Mouse (Mus musculus): ENCODE data around the gene Tnpo2. TPM values are rescaled to one million over a fixed set of nuclear protein-coding genes. Genes with fewer than 3 reads are reported as not detected.

Gene Tnpo2
- polyA plus RNA-seq, 1 experiment from 2014 or later = 33.7 TPM

GRCm38 (mm10) chr8:85059879-85060616 lies 23.3 kb downstream of the Tnpo2 start, which contains the start of gene Fbxw9:
Gene Fbxw9, plus strand, starts transcription at chr8:85060055.
- H3K4me3 ChIP-seq = peak within 1 kb of the TSS; percentile 65
- no peaks in the 10 kb centered on the region for H3K9me3 ChIP-seq
- under 1% methylated on average over 52 of the region's 53 CpGs for WGBS
- peak within 1 kb of the TSS; percentile 86 for H3K4me2 ChIP-seq
- H3K27me3 ChIP-seq = no peaks in the 10 kb centered on the region
- H3K4me1 ChIP-seq = peaks cover 13% of the 10 kb centered on the region
- peak within 1 kb of the TSS; percentile 51 for H3K27ac ChIP-seq
- peak; percentile 84 for ATAC-seq (ENCODE audit: insufficient number of reproducible peaks, low FRiP score, low TSS enrichment, low read depth)
- peaks cover 30% of the 10 kb centered on the region for H3K36me3 ChIP-seq
- peak within 1 kb of the TSS; percentile 47 for H3K9ac ChIP-seq

- peaks cover 33% of the 10 kb centered on the region for H3K36me3 ChIP-seq
- no peak overlapping the region for H3K4me2 ChIP-seq
- no peak overlapping the region for H3K4me3 ChIP-seq
- no peak overlapping the region for H3K9ac ChIP-seq
- H3K27ac ChIP-seq = no peak overlapping the region
- peaks cover 13% of the 10 kb centered on the region for H3K4me1 ChIP-seq
- no peaks in the 10 kb centered on the region for H3K27me3 ChIP-seq
- WGBS = 92% methylated on average over 4 of the region's 4 CpGs
- H3K9me3 ChIP-seq = no peaks in the 10 kb centered on the region
- ATAC-seq (ENCODE audit: insufficient number of reproducible peaks, low FRiP score, low TSS enrichment, low read depth) = no peak
These were observed 25.9 kb downstream of the Tnpo2 start for GRCm38 (mm10) chr8:85062603-85063002.

GRCm38 (mm10) chr8:85065213-85065612 lies 28.5 kb downstream of the Tnpo2 start:
- WGBS = 25% methylated on average over 2 of the region's 2 CpGs
- Histone ChIP-seq H3K9ac (no peak overlapping the region), H3K4me3 (no peak overlapping the region), H3K4me1 (peaks cover 13% of the 10 kb centered on the region), H3K36me3 (peaks cover 33% of the 10 kb centered on the region), H3K4me2 (no peak overlapping the region), H3K27me3 (no peaks in the 10 kb centered on the region), H3K27ac (no peak overlapping the region), H3K9me3 (no peaks in the 10 kb centered on the region)
- ATAC-seq (ENCODE audit: insufficient number of reproducible peaks, low FRiP score, low TSS enrichment, low read depth) = no peak

GRCm38 (mm10) chr8:85067155-85067554 lies 30.4 kb downstream of the Tnpo2 start:
- WGBS = 91% methylated on average over 2 of the region's 2 CpGs

GRCm38 (mm10) chr8:85067982-85068381 lies 31.3 kb downstream of the Tnpo2 start, which contains the start of gene Gm5741:
Gene Gm5741, minus strand, starts transcription at chr8:85067982.
- Histone ChIP-seq H3K4me3 (no peak within 1 kb of the TSS), H3K36me3 (peaks cover 33% of the 10 kb centered on the region), H3K9me3 (no peaks in the 10 kb centered on the region), H3K4me1 (peaks cover 12% of the 10 kb centered on the region; the same call in 1 of the 2 replicates), H3K27me3 (no peaks in the 10 kb centered on the region), H3K27ac (no peak within 1 kb of the TSS), H3K9ac (no peak within 1 kb of the TSS), H3K4me2 (no peak within 1 kb of the TSS)
- no peak for ATAC-seq (ENCODE audit: insufficient number of reproducible peaks, low FRiP score, low TSS enrichment, low read depth)

More at GRCm38 (mm10) chr8:85067155-85067554, 30.4 kb downstream of the Tnpo2 start:
- Histone ChIP-seq H3K4me1 (peaks cover 5% of the 10 kb centered on the region; the same call in 1 of the 2 replicates), H3K27me3 (no peaks in the 10 kb centered on the region), H3K4me2 (no peak overlapping the region), H3K9ac (no peak overlapping the region), H3K9me3 (no peaks in the 10 kb centered on the region), H3K27ac (no peak overlapping the region), H3K36me3 (peaks cover 33% of the 10 kb centered on the region), H3K4me3 (no peak overlapping the region)
- no peak for ATAC-seq (ENCODE audit: insufficient number of reproducible peaks, low FRiP score, low TSS enrichment, low read depth)

- Histone ChIP-seq H3K4me2 (peak overlapping the region; percentile 77), H3K27me3 (no peaks in the 10 kb centered on the region), H3K27ac (0 out of 2 replicates have a peak overlapping the region, but pooled peaks have one; percentile 94), H3K4me1 (peaks cover 17% of the 10 kb centered on the region; the same call in 1 of the 2 replicates), H3K4me3 (peak overlapping the region; percentile 90), H3K9ac (no peak overlapping the region), H3K9me3 (no peaks in the 10 kb centered on the region), H3K36me3 (peaks cover 43% of the 10 kb centered on the region)
- ATAC-seq (ENCODE audit: insufficient number of reproducible peaks, low FRiP score, low TSS enrichment, low read depth) = no peak
- WGBS = 80% methylated on average over 5 of the region's 5 CpGs
These were observed 34.3 kb downstream of the Tnpo2 start for GRCm38 (mm10) chr8:85071041-85071440.

GRCm38 (mm10) chr8:85071514-85072281 lies 35.0 kb downstream of the Tnpo2 start, which contains the start of gene Dhps:
Gene Dhps, plus strand, starts transcription at chr8:85071757.
- Histone ChIP-seq H3K4me2 (peak within 1 kb of the TSS; percentile 77), H3K36me3 (peaks cover 43% of the 10 kb centered on the region), H3K27ac (peak within 1 kb of the TSS; percentile 94), H3K4me3 (peak within 1 kb of the TSS; percentile 90), H3K9me3 (no peaks in the 10 kb centered on the region), H3K4me1 (peaks cover 17% of the 10 kb centered on the region; the same call in 1 of the 2 replicates), H3K9ac (peak within 1 kb of the TSS; percentile 75), H3K27me3 (no peaks in the 10 kb centered on the region)
- ATAC-seq (ENCODE audit: insufficient number of reproducible peaks, low FRiP score, low TSS enrichment, low read depth) = peak; percentile 87
- WGBS = under 1% methylated on average over 68 of the region's 68 CpGs

GRCm38 (mm10) chr8:85072364-85072929 lies 35.7 kb downstream of the Tnpo2 start:
- Histone ChIP-seq H3K4me1 (peaks cover 17% of the 10 kb centered on the region; the same call in 1 of the 2 replicates), H3K9me3 (no peaks in the 10 kb centered on the region), H3K36me3 (peaks cover 38% of the 10 kb centered on the region), H3K4me3 (peak overlapping the region; percentile 90), H3K4me2 (peak overlapping the region; percentile 77), H3K27ac (peak overlapping the region; percentile 94), H3K9ac (peak overlapping the region; percentile 75; the same call in 1 of the 2 replicates), H3K27me3 (no peaks in the 10 kb centered on the region)
- no peak for ATAC-seq (ENCODE audit: insufficient number of reproducible peaks, low FRiP score, low TSS enrichment, low read depth)
- 35% methylated on average over 9 of the region's 9 CpGs for WGBS

GRCm38 (mm10) chr8:85073041-85073612 lies 36.4 kb downstream of the Tnpo2 start:
- Histone ChIP-seq H3K4me2 (no peak overlapping the region), H3K27ac (no peak overlapping the region), H3K4me1 (peaks cover 17% of the 10 kb centered on the region; the same call in 1 of the 2 replicates), H3K9ac (no peak overlapping the region), H3K36me3 (peaks cover 38% of the 10 kb centered on the region), H3K27me3 (no peaks in the 10 kb centered on the region), H3K4me3 (no peak overlapping the region), H3K9me3 (no peaks in the 10 kb centered on the region)
- no peak for ATAC-seq (ENCODE audit: insufficient number of reproducible peaks, low FRiP score, low TSS enrichment, low read depth)
- 94% methylated on average over 15 of the region's 15 CpGs for WGBS

GRCm38 (mm10) chr8:85074167-85074566 lies 37.5 kb downstream of the Tnpo2 start:
- Histone ChIP-seq H3K4me3 (no peak overlapping the region), H3K9ac (no peak overlapping the region), H3K36me3 (peaks cover 46% of the 10 kb centered on the region), H3K9me3 (no peaks in the 10 kb centered on the region), H3K27ac (no peak overlapping the region), H3K4me2 (no peak overlapping the region), H3K27me3 (no peaks in the 10 kb centered on the region), H3K4me1 (peaks cover 17% of the 10 kb centered on the region; the same call in 1 of the 2 replicates)
- no peak for ATAC-seq (ENCODE audit: insufficient number of reproducible peaks, low FRiP score, low TSS enrichment, low read depth)
- WGBS = 81% methylated on average over 10 of the region's 10 CpGs

- Histone ChIP-seq H3K4me1 (peaks cover 21% of the 10 kb centered on the region; the same call in 1 of the 2 replicates), H3K4me2 (no peak overlapping the region), H3K9ac (no peak overlapping the region), H3K9me3 (no peaks in the 10 kb centered on the region), H3K4me3 (no peak overlapping the region), H3K27me3 (no peaks in the 10 kb centered on the region), H3K36me3 (peaks cover 46% of the 10 kb centered on the region), H3K27ac (no peak overlapping the region)
- no peak for ATAC-seq (ENCODE audit: insufficient number of reproducible peaks, low FRiP score, low TSS enrichment, low read depth)
- WGBS = 91% methylated on average over 10 of the region's 10 CpGs
These were observed 37.9 kb downstream of the Tnpo2 start for GRCm38 (mm10) chr8:85074617-85075016.

Data from limb, embryonic 15.5 days (tissue).